Mouse (Mus musculus): ENCODE measurements around the gene Itpka.

DNA sequence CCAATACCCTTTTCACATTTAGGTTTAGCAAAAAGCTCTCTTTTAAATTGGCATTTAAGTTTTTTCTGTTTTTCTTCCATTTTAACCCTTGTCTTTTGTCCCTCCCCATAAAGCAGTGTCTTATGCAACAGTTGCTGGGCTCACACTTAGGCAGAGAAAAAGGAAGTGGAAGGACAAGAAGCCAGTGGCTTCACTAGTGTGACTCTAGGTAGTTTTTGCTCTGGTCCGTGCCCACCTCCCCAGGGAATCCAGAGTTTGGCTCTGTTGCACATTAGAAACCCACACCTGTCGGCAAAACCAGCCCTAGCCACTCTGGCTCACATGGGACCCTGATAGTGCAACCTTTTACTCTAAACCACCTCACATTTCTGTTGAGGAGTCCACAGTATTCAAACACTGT lies 43.7 kb upstream of the Itpka start:
- TF ChIP-seq POLR2A (IDR thresholded peaks at IDR 0.05; ENCODE audit: insufficient read depth, low read depth, low read length) (no peak), CTCF (IDR thresholded peaks at IDR 0.05; ENCODE audit: insufficient read depth, low read depth, low read length) (no peak)
